Mouse (Mus musculus) CH12.LX (cell line): ENCODE measurements around the gene Ccdc38. TPM values are rescaled to one million over a fixed set of nuclear protein-coding genes. Genes with fewer than 3 reads are reported as not detected.

Experiments
- DNase-seq: peaks from one replicate; pipeline ENCODE4 v3.0.0-alpha.2; 2013; ENCODE audit errors: extremely low read depth
- H3K27ac ChIP-seq: 2 replicates; pipeline ENCODE4 v1.5.1; 2012; ENCODE audit warnings: low read depth, mild to moderate bottlenecking, control low read depth, moderate library complexity; ENCODE audit not compliant: insufficient read depth
- H3K27me3 ChIP-seq: replicated peaks from 2 replicates; pipeline ENCODE3; 2012; ENCODE audit warnings: inconsistent platforms
- H3K36me3 ChIP-seq, 2 experiments: replicated peaks in 1 of 2; 2 replicates each; pipeline versions ENCODE3 to v1.6.1; 2012; ENCODE audit warnings: inconsistent platforms in 1 of 2, low read length in 1 of 2, mild to moderate bottlenecking in 1 of 2, mixed read lengths in 1 of 2, moderate library complexity in 1 of 2; ENCODE audit not compliant: control insufficient read depth in 1 of 2, insufficient read depth in 1 of 2
- H3K4me1 ChIP-seq, 2 experiments: 2 replicates each; pipeline ENCODE4 v1.6.1; 2012; ENCODE audit warnings: inconsistent platforms in 1 of 2, moderate library complexity in 1 of 2; ENCODE audit not compliant: insufficient read depth in 2 of 2, control insufficient read depth in 1 of 2
- H3K4me2 ChIP-seq: 2 replicates; pipeline ENCODE4 v1.6.1; 2012; ENCODE audit warnings: low read depth, mild to moderate bottlenecking, control low read depth; ENCODE audit not compliant: poor library complexity, insufficient read depth, severe bottlenecking
- H3K4me3 ChIP-seq, 3 experiments: fragments of 150-350 bp in 1 of 3; sonication (generic) in 1 of 3; replicated peaks in 1 of 3; 2 replicates each; pipeline versions ENCODE3 to v1.5.1; 2011 to 2012; ENCODE audit warnings: low read depth in 2 of 3, low read length in 2 of 3, mild to moderate bottlenecking in 2 of 3, moderate library complexity in 2 of 3, control low read depth in 1 of 3, improper control_type of control experiment in 1 of 3, inconsistent platforms in 1 of 3, mixed read lengths in 1 of 3; ENCODE audit not compliant: poor library complexity in 1 of 3
- H3K79me2 ChIP-seq: replicated peaks from 2 replicates; pipeline ENCODE4 v1.6.1; 2012; ENCODE audit warnings: mild to moderate bottlenecking, moderate library complexity; ENCODE audit not compliant: control insufficient read depth, poor library complexity, insufficient read depth, severe bottlenecking; ENCODE audit errors: extremely low read depth
- H3K9ac ChIP-seq: 2 replicates; pipeline ENCODE4 v1.6.1; 2012; ENCODE audit warnings: low read depth, mild to moderate bottlenecking, control low read depth, moderate library complexity; ENCODE audit not compliant: insufficient read depth
- H3K9me3 ChIP-seq: replicated peaks from 2 replicates; pipeline ENCODE3; 2012; ENCODE audit warnings: low read length, inconsistent platforms, mixed read lengths
- BHLHE40 ChIP-seq: IDR thresholded peaks from 2 replicates; pipeline ENCODE4 v1.6.1; 2011; ENCODE audit warnings: mild to moderate bottlenecking, low read depth, low read length, improper control_type of control experiment
- CTCF ChIP-seq, 2 experiments: IDR thresholded peaks in 1 of 2; conservative IDR thresholded peaks in 1 of 2; 2 replicates each; pipeline ENCODE4 v1.5.1; 2011 to 2012; ENCODE audit warnings: low read depth in 2 of 2, low read length in 2 of 2, improper control_type of control experiment in 1 of 2, inconsistent platforms in 1 of 2, mild to moderate bottlenecking in 1 of 2, moderate library complexity in 1 of 2
- ELF1 ChIP-seq: IDR thresholded peaks from 2 replicates; pipeline ENCODE4 v1.6.1; 2014; ENCODE audit warnings: low read depth, mild to moderate bottlenecking, inconsistent platforms, low read length, improper control_type of control experiment
- GABPA ChIP-seq: IDR thresholded peaks from 2 replicates; pipeline ENCODE4 v1.6.1; 2012; ENCODE audit warnings: low read depth, low read length, improper control_type of control experiment, inconsistent platforms; ENCODE audit not compliant: insufficient replicate concordance
- HCFC1 ChIP-seq: IDR thresholded peaks from 2 replicates; pipeline ENCODE4 v1.6.1; 2012; ENCODE audit warnings: low read depth, mild to moderate bottlenecking, inconsistent platforms, low read length, improper control_type of control experiment
- IRF4 ChIP-seq: IDR thresholded peaks from 2 replicates; pipeline ENCODE4 v1.6.1; 2014; ENCODE audit warnings: low read depth, mild to moderate bottlenecking, inconsistent platforms, low read length, improper control_type of control experiment
- MAZ ChIP-seq: IDR thresholded peaks from 2 replicates; pipeline ENCODE4 v1.6.1; 2012; ENCODE audit warnings: low read depth, mild to moderate bottlenecking, inconsistent platforms, low read length, improper control_type of control experiment, moderate library complexity
- MEF2A ChIP-seq: IDR thresholded peaks from 2 replicates; pipeline ENCODE4 v1.6.1; 2014; ENCODE audit warnings: low read depth, mild to moderate bottlenecking, inconsistent platforms, low read length, improper control_type of control experiment, borderline replicate concordance
- POLR2A ChIP-seq: IDR thresholded peaks from 2 replicates; pipeline ENCODE4 v1.6.1; 2011; ENCODE audit warnings: low read depth, mild to moderate bottlenecking, improper control_type of control experiment, low read length
- POLR2AphosphoS2 ChIP-seq: IDR thresholded peaks from 2 replicates; pipeline ENCODE4 v1.6.1; 2011; ENCODE audit warnings: low read depth, low read length, improper control_type of control experiment
- RAD21 ChIP-seq: IDR thresholded peaks from 2 replicates; pipeline ENCODE4 v1.6.1; 2011; ENCODE audit warnings: low read depth, mild to moderate bottlenecking, low read length, improper control_type of control experiment, moderate library complexity
- SMC3 ChIP-seq: IDR thresholded peaks from 2 replicates; pipeline ENCODE4 v1.6.1; 2011; ENCODE audit warnings: low read depth, low read length, improper control_type of control experiment
- UBTF ChIP-seq: IDR thresholded peaks from 2 replicates; pipeline ENCODE4 v1.6.1; 2012; ENCODE audit warnings: low read depth, mild to moderate bottlenecking, inconsistent platforms, low read length, improper control_type of control experiment, moderate library complexity
- ZC3H11A ChIP-seq: IDR thresholded peaks from 2 replicates; pipeline ENCODE4 v1.6.1; 2012; ENCODE audit warnings: low read depth, mild to moderate bottlenecking, inconsistent platforms, low read length, improper control_type of control experiment
- dilution Hi-C: fragments of 300-500 bp; cut with MboI; formaldehyde crosslinking; loops from 2 replicates; pipeline ENCODE4 v1.14.3; 2020; ENCODE audit warnings: low sequenced_read_pairs; ENCODE audit not compliant: extremely low pct_unique_long_range_greater_than_20kb, extremely low pct_ligation_motif_present
- in situ Hi-C: fragments of 300-500 bp; cut with MboI; formaldehyde crosslinking; loops from 3 replicates; pipeline ENCODE4 v1.14.3; 2019; ENCODE audit warnings: low sequenced_read_pairs, low pct_ligation_motif_present, low pct_unique_long_range_greater_than_20kb, mixed read lengths
- polyA plus RNA-seq: library from polyadenylated mRNA; unstranded; fragments of >175 nt; gene quantifications from 2 replicates; pipeline ENCODE4 v1.2.1, GENCODE M21; 2012; ENCODE audit warnings: low read depth; ENCODE audit not compliant: insufficient read length
- total RNA-seq, 2 experiments: library from RNA; depleted of rRNA; stranded (reverse); fragments of 300-350 nt in 1 of 2; fragments of >200 nt in 1 of 2; gene quantifications; 2 replicates each; pipeline ENCODE4 v1.2.3; 2012 to 2014

Gene Ccdc38
- total and polyA plus RNA-seq, 3 experiments = 9.2 to 47.3 (median 17.9) TPM

- no peaks in the 10 kb centered on the region for H3K27me3 ChIP-seq
- H3K9me3 ChIP-seq = no peaks in the 10 kb centered on the region
- peak overlapping the region; percentile 64 for H3K4me2 ChIP-seq
- peaks cover 0 to 5% of the 10 kb centered on the region in 2 experiments; a peak in 2 of 4 replicates for H3K4me1 ChIP-seq
- no peak overlapping the region for H3K27ac ChIP-seq
- no peaks in the 10 kb centered on the region for H3K79me2 ChIP-seq
- DNase-seq = no peak
- in situ Hi-C loops (loop anchor here (25.0 kb wide), 1 partner anchor 280 kb away; no protein-coding TSS in a partner anchor), dilution Hi-C loops (no loop called here)
- H3K9ac ChIP-seq = peak overlapping the region; percentile 13; the same call in 1 of the 2 replicates
- H3K4me3 ChIP-seq = no peak overlapping the region
- peaks cover 0 to 55% of the 10 kb centered on the region in 2 experiments for H3K36me3 ChIP-seq
- TF ChIP-seq MEF2A (no peak), ELF1 (peak; percentile 28; the same call in 1 of the 2 replicates), BHLHE40 (no peak), IRF4 (0 out of 2 replicates have a peak, but pooled peaks have one; percentile 25), HCFC1 (no peak)
Measured at GRCm38 (mm10) chr10:93567066-93567465, 26.6 kb downstream of the Ccdc38 start.

DNA sequence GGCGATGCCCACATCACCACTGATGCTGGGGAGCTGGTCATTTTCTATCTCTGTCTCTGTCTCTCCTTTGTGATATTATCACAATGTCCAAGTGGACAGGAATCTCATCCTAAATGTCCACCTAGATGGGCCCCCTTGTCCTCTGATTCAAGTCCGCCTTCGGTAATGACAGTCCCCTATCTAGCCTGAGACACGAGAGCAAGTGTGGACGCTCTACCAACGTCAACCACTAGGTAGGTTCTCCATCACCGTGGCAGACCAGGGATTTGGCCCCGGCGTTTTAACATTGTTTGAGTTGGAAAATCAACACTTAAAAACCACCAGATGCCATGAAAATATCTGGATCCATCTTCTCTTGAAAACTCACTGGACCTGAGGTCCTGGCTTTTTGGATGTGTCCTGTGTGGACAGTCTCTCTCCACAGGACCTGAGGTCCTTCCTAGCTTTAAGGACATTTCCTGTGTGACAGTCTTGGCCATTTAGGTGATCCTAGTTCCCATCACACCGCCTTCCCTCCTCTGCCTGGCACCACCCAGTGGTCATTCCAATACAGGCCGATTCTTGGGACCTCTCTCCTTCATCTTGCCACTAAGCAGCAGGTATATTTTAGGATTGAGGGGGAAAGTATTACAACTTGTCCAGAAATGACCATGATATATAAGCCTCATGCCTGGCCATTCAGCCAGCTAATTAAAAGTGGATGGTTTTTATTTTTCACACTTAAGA lies 27.6 kb downstream of the Ccdc38 start:
- Histone ChIP-seq H3K79me2 (no peaks in the 10 kb centered on the region), H3K4me3 (no peak overlapping the region), H3K4me2 (no peak overlapping the region), H3K36me3 (peaks cover 0 to 51% of the 10 kb centered on the region in 2 experiments), H3K27ac (no peak overlapping the region), H3K9me3 (no peaks in the 10 kb centered on the region), H3K9ac (no peak overlapping the region), H3K4me1 (peaks cover 0 to 5% of the 10 kb centered on the region in 2 experiments; a peak in 2 of 4 replicates), H3K27me3 (no peaks in the 10 kb centered on the region)
- DNase-seq = no peak
- in situ Hi-C loops (loop anchor here (25.0 kb wide), 1 partner anchor 281 kb away; no protein-coding TSS in a partner anchor), dilution Hi-C loops (no loop called here)
- TF ChIP-seq POLR2A (no peak), RAD21 (peak; percentile 8; the same call in 1 of the 2 replicates), SMC3 (peak; percentile 56), CTCF (conservative IDR thresholded peaks at IDR 0.05 in 1 of 2, IDR thresholded peaks at IDR 0.05 in 1 of 2; ENCODE audit: low read depth in 2 of 2, low read length in 2 of 2) (peak in 1 of 2 experiments; percentile 56; a peak in 2 of 4 replicates)

GRCm38 (mm10) chr10:93568671-93569070 lies 28.2 kb downstream of the Ccdc38 start:
- in situ Hi-C loops = loop anchor here (25.0 kb wide), 1 partner anchor 281 kb away; no protein-coding TSS in a partner anchor
- dilution Hi-C loops = no loop called here
- Histone ChIP-seq H3K4me3 (no peak overlapping the region), H3K36me3 (peaks cover 0 to 47% of the 10 kb centered on the region in 2 experiments), H3K4me1 (peaks cover 0 to 5% of the 10 kb centered on the region in 2 experiments; a peak in 2 of 4 replicates)
- TF ChIP-seq IRF4 (no peak), MAZ (no peak), POLR2AphosphoS2 (no peak), SMC3 (no peak), ELF1 (no peak), ZC3H11A (no peak), UBTF (no peak), GABPA (no peak), RAD21 (no peak)
- TF ChIP-seq, all 38 proteins: peak for 0
- Histone ChIP-seq H3K9ac (no peak overlapping the region), H3K27me3 (no peaks in the 10 kb centered on the region), H3K27ac (no peak overlapping the region), H3K9me3 (no peaks in the 10 kb centered on the region), H3K4me2 (no peak overlapping the region), H3K79me2 (no peaks in the 10 kb centered on the region)
- DNase-seq = no peak
